Mouse (Mus musculus): ENCODE data around the gene Cwc25.

Cwc25 gene

DNA sequence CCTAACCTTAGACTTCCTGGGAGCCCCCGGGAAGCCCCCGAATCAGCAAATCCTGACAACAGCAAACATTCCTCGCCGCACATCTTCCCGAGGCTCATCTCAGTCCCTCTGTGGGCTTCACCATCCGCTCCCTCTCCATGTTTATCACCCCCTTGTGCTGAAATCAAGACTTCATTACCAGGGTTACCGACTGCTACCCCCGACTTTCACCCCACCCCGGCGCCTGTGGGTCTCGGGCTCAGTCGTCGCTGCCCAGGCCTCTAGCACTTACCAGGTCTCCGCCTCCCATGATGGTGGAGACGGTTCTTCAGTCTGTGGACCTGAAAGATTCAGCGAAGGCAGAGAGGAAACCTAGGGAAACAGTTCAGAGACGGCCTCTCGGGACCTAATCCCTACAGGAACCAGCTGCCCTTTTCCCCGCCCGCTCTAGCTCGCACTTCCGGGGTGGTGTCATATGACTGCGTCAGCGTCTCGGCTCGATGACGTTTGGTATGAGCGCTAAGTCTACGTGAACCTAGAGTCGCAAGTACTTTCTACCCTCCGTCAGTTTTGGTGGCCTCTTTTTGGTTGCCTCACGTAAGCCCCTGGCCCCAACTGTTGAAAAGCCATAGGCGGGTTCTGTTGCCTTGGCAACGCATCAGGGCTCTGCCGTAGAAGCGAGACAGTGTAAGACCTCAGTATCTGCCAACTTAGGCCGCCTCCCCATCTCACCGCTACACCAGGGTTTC is at the start of gene Cwc25:
TSS of gene Cwc25 (minus strand) at position 403 of the 728 bp plus-strand sequence.
- DNase-seq, result peak; percentile 97

- DNase-seq, result no peak
Measured at GRCm38 (mm10) chr11:97815736-97816135, 49.4 kb upstream of the Cwc25 start.

- DNase-seq, result no peak
Measured at GRCm38 (mm10) chr11:97813746-97814515, 47.6 kb upstream of the Cwc25 start.

DNA sequence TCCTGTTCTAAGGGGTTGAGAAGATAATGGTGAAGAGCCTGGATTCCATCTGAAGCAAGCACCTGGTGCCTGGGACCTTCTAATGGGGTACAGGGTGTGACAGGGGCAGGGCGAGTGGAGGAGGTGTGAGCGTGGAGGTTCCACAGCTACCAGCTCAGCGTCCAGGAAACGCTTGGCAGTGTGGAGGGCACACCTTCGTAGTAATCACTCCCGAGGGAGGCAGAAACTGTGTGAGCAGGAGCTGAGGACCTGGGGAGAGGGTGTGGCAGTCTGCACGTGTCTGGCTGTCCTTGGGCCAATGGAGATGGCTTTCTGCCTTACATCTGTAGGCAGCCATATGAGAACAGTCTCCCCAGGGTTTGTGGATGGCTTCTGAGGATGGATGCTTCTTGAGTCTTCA is 46.7 kb upstream of the Cwc25 start:
- no peak for DNase-seq

- peak; percentile 90 for DNase-seq
Measured at GRCm38 (mm10) chr11:97812491-97812921, 46.1 kb upstream of the Cwc25 start.

GRCm38 (mm10) chr11:97811569-97812362 is 45.4 kb upstream of the Cwc25 start:
- DNase-seq, result peak; percentile 51

- DNase-seq, result peak; percentile 54
Measured at GRCm38 (mm10) chr11:97810970-97811369, 44.6 kb upstream of the Cwc25 start.

- no peak for DNase-seq
Measured at GRCm38 (mm10) chr11:97810356-97810755, 44.0 kb upstream of the Cwc25 start.

GRCm38 (mm10) chr11:97809235-97810121 is 43.1 kb upstream of the Cwc25 start:
- no peak for DNase-seq

GRCm38 (mm10) chr11:97808621-97809234 is 42.4 kb upstream of the Cwc25 start:
- peak; percentile 85 for DNase-seq

DNA sequence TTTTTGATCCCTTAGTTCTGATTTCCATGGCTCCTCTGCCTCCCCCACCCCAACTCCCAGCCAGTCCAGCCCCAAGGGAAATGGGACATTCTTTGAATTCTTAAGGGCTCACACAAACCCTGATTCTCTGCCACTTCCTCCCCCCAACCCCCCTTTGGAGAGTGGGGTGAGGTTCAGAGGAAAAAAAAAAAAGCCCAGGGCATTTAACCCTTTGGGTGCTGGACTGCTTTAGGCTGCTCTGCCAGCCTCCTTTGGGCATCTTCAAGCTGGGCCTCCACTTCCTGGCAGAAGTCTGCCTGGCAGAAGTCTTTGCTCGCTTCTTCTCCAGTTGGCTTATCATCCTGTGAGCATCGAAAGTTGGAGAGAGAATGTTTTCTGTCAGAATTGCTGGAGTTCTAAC is 41.7 kb upstream of the Cwc25 start:
- peak; percentile 69 for DNase-seq

DNA sequence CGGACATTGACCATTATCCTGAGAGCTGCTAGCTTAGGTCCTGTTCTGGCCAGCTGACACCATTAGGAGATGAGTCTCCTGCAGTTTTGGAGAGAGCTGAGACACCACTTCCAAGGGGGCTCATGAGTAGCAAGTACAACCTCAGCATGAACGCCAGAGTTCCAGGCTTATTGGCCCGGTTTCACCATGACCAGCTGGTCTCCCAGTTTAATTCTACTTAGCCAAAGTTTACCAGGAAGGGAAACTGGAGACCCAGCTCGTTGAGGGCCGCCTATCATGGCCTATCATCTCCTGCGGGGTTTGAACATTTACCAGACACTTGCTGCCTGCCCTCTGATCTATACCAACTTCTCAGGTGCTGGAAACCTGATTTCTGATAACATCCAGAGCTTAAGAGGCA is 41.3 kb upstream of the Cwc25 start:
- no peak for DNase-seq

GRCm38 (mm10) chr11:97806613-97806964 is 40.2 kb upstream of the Cwc25 start:
- no peak for DNase-seq

GRCm38 (mm10) chr11:97805662-97806612 is 39.6 kb upstream of the Cwc25 start:
- DNase-seq, result peak; percentile 77

GRCm38 (mm10) chr11:97804841-97805661 is 38.7 kb upstream of the Cwc25 start:
- DNase-seq, result peak; percentile 94

DNA sequence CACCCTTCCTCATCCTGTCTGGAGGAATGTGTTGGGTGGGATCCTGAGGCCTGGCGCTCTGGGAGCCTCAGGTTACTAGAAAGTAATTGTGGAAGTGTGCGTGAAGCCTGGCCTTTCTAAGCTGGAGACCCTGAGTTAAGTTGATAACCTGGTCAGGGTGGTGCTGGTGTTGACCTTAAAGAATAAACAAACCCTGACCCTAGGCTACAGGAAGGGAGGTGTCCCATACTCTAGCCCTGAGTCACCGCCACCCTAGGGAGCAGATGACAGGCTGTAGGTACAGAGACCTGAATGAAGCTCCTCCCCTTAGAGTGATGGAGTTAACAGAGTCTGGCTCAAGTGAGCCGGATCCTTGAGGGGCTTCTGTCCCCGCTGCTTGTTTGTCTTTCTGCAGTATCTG is 37.5 kb upstream of the Cwc25 start:
- DNase-seq, result no peak

- DNase-seq, result no peak
Measured at GRCm38 (mm10) chr11:97802495-97802894, 36.1 kb upstream of the Cwc25 start.

GRCm38 (mm10) chr11:97802194-97802470 is 35.8 kb upstream of the Cwc25 start:
- no peak for DNase-seq

DNA sequence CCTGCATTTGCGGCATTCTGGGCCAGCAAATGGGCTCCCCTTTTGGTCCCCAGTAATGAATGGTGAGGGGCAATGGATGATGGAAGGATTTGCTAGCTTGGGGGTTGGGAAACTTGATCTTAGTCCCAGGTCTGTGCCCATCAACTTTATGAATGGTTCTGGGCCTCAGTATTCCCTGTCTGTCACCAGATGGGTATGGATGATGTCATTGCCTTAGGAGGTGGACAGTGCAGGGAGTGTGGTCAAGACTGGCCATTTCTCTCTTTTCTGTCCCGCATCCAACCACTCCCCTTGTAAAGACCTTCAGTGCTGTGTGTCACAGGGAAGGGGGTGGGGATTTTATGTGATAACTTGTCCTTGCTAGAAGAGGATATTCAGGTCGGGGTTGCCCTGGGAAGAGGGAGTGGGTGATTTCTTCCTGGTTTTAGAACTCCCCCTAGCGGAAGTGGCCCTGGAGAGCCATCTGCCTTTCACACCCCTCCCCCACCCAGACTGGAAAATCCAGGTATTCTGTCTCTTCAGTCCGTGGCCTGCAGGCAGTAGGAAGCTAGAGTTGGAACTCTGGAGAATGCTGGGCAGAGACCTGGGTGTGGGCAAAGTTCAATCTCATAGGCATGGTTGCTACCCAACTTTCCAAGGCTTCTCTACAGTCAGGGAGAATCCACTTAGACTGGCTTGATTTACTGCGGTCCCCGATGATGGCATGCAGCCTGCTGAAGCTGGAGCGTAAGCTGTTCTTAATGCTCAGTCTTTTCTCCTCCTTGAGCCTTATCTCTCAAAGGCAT is 35.2 kb upstream of the Cwc25 start:
- peak; percentile 77 for DNase-seq
